Mouse (Mus musculus): ENCODE measurements around the gene Adgra3. TPM values are rescaled to one million over a fixed set of nuclear protein-coding genes. Genes with fewer than 3 reads are reported as not detected.

Gene Adgra3
- polyA plus RNA-seq, 1 experiment from 2014 or later, result 9.8 TPM

DNA sequence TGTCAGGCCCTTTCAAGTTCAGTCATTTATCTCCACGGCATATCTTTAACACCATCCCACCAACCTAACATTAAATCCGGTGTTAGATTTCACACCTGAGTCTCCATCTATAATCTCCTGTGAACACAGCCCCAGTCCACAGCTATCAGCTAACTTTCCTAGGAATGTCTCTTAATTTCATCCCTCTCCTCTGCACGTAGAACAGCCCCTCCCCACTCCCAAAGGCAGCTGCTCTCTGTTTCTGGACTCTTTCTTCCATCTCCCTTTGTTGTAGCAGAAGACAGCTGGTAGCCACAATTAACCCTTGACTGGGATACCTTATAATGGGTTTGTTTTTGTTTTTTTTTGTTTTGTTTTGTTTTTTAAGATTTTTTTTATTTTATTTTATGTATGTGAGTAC, 8.8 kb downstream of the Adgra3 start:
- Histone ChIP-seq H3K4me3 (ENCODE audit: low read length) (no peak overlapping the region), H3K9me3 (replicated peaks; ENCODE audit: control insufficient read depth, low read length) (no peaks in the 10 kb centered on the region), H3K4me2 (ENCODE audit: low read depth, low read length) (no peak overlapping the region), H3K9ac (ENCODE audit: low read length) (no peak overlapping the region), H3K4me1 (ENCODE audit: control insufficient read depth, insufficient read depth, low read length) (peaks cover 46% of the 10 kb centered on the region), H3K27ac (ENCODE audit: low read length) (no peak overlapping the region), H3K27me3 (ENCODE audit: control insufficient read depth, insufficient read depth, low read length) (no peaks in the 10 kb centered on the region), H3K36me3 (ENCODE audit: control insufficient read depth, insufficient read depth) (no peaks in the 10 kb centered on the region)
- no peak for ATAC-seq (replicated peaks; ENCODE audit: extremely low read depth, insufficient read depth, low FRiP score)
- 48% methylated on average over 3 of the region's 3 CpGs for WGBS

DNA sequence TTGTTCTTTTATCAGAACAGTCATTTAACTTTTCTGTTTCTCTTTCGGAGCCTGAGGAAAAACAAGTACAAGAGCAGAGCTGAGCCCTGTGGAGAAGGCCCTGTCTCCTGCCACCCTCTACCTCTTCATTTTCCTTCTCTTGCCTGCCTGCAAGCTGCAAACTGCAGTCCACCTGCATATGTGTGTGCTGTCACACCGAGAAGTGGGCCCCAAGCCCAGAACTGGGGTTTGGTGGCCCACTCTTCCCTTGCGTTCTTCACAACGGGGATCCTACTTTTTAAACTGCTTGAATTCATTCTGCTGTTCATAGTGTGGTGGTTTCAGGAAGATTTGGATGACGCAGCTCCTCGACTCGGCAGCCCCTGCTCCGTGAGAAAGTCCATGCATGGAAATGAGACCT, 9.3 kb downstream of the Adgra3 start:
- H3K27ac ChIP-seq (ENCODE audit: low read length), result no peak overlapping the region
- peaks cover 46% of the 10 kb centered on the region for H3K4me1 ChIP-seq (ENCODE audit: control insufficient read depth, insufficient read depth, low read length)
- 77% methylated on average over 8 of the region's 8 CpGs for WGBS
- H3K9me3 ChIP-seq (replicated peaks; ENCODE audit: control insufficient read depth, low read length), result no peaks in the 10 kb centered on the region
- no peak overlapping the region for H3K4me2 ChIP-seq (ENCODE audit: low read depth, low read length)
- 0 out of 2 replicates have a peak overlapping the region, but pooled peaks have one; percentile 41 for H3K9ac ChIP-seq (ENCODE audit: low read length)
- no peak overlapping the region for H3K4me3 ChIP-seq (ENCODE audit: low read length)
- no peaks in the 10 kb centered on the region for H3K36me3 ChIP-seq (ENCODE audit: control insufficient read depth, insufficient read depth)
- H3K27me3 ChIP-seq (ENCODE audit: control insufficient read depth, insufficient read depth, low read length), result no peaks in the 10 kb centered on the region
- ATAC-seq (replicated peaks; ENCODE audit: extremely low read depth, insufficient read depth, low FRiP score), result no peak

DNA sequence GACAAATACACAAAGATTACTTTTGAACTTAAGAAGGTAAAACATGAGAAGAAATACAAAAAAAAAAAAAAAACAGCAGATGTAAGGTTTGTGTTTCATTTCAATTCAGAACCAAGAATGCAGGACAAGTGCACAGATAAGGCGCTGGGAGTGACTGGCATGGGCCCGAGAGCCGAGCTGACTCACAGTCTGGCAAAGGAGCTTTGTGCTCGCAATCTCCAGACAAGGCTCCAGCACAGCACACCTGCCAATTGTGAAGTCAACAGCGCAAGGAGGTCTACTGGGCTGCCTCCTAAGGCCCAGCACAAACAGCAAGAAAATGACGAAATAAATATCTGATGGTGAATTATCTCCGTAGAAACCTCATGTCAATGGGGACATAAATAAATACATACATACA, 9.8 kb downstream of the Adgra3 start:
- no peak overlapping the region for H3K4me3 ChIP-seq (ENCODE audit: low read length)
- no peak overlapping the region for H3K27ac ChIP-seq (ENCODE audit: low read length)
- no peaks in the 10 kb centered on the region for H3K9me3 ChIP-seq (replicated peaks; ENCODE audit: control insufficient read depth, low read length)
- H3K4me2 ChIP-seq (ENCODE audit: low read depth, low read length), result no peak overlapping the region
- no peak overlapping the region for H3K9ac ChIP-seq (ENCODE audit: low read length)
- no peaks in the 10 kb centered on the region for H3K36me3 ChIP-seq (ENCODE audit: control insufficient read depth, insufficient read depth)
- WGBS, result 29% methylated on average over 7 of the region's 7 CpGs
- no peaks in the 10 kb centered on the region for H3K27me3 ChIP-seq (ENCODE audit: control insufficient read depth, insufficient read depth, low read length)
- peaks cover 42% of the 10 kb centered on the region for H3K4me1 ChIP-seq (ENCODE audit: control insufficient read depth, insufficient read depth, low read length)
- peak; percentile 83 for ATAC-seq (replicated peaks; ENCODE audit: extremely low read depth, insufficient read depth, low FRiP score)

DNA sequence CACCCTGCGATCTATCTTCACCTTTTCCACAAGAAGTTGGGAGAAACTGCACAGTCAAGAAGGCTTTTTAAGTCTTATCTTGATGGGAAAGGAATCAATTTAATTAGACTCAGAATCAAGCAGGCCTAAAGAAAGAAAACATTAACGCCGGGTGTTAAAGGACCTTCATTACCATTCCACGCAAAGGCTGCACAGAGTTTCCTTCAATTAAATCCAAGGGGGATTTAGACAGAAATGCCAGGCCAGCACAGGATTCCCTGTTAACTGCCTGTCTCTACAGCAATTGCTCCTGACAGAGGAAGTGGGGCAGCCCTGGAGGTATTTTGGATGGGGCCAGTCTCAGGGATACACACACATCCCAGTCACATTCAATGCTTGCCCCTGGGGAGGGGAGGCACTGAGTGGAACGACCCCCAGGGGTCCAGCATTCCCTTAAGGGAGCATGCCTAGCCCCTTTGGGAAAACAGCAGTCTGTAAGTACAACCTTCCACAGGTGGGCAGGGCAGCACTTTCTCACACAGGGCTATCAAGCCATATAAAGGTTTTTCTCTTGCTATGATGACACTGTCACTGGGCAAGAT, 10.4 kb downstream of the Adgra3 start:
- H3K9ac ChIP-seq (ENCODE audit: low read length), result no peak overlapping the region
- ATAC-seq (replicated peaks; ENCODE audit: extremely low read depth, insufficient read depth, low FRiP score), result no peak
- peaks cover 42% of the 10 kb centered on the region for H3K4me1 ChIP-seq (ENCODE audit: control insufficient read depth, insufficient read depth, low read length)
- H3K27ac ChIP-seq (ENCODE audit: low read length), result 0 out of 2 replicates have a peak overlapping the region, but pooled peaks have one; percentile 30
- H3K4me3 ChIP-seq (ENCODE audit: low read length), result no peak overlapping the region
- H3K9me3 ChIP-seq (replicated peaks; ENCODE audit: control insufficient read depth, low read length), result no peaks in the 10 kb centered on the region
- H3K27me3 ChIP-seq (ENCODE audit: control insufficient read depth, insufficient read depth, low read length), result no peaks in the 10 kb centered on the region
- H3K4me2 ChIP-seq (ENCODE audit: low read depth, low read length), result no peak overlapping the region
- 58% methylated on average over 5 of the region's 5 CpGs for WGBS
- no peaks in the 10 kb centered on the region for H3K36me3 ChIP-seq (ENCODE audit: control insufficient read depth, insufficient read depth)

DNA sequence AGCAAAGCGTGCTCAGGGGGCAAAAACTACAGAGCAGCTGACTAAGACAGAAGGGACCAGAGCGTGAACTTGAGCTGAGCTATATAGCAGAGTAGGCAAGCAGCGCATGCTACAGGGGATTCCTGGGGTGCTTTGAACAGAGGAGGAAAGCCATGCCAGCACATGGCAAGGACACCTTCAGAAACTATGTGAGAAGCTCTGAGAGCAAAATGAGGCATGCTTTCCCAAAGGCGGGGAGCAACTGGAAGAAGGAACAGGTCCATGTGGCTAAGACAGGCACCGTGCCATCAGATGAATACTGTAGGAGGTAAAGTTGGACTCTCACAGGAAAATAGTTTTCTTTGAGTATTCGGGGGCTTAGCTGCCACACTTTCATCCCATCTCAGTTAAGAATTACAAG, 13.6 kb downstream of the Adgra3 start:
- WGBS, result 81% methylated on average over 6 of the region's 6 CpGs
- Histone ChIP-seq H3K9me3 (replicated peaks; ENCODE audit: control insufficient read depth, low read length) (no peaks in the 10 kb centered on the region), H3K9ac (ENCODE audit: low read length) (no peak overlapping the region)

DNA sequence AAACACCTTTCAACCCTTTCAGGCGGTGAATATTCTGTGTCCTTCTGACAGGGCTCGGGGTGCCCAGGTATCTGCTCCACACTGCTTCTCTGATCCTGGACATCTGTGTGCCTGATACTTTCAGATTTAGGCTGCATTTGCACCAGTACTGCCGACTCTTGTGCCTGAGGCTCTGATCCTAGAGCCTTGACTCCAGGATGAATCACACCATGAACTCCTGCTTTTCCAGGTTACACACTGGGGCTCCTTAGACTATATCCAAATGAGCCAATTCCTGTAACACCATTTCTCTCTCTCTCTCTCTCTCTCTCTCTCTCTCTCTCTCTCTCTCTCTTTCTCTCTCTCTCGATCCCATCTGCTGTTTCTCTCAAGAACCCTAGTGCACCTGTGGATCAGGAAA, 15.1 kb downstream of the Adgra3 start:
- WGBS, result 84% methylated on average over 4 of the region's 4 CpGs
- peaks cover 35% of the 10 kb centered on the region for H3K4me1 ChIP-seq (ENCODE audit: control insufficient read depth, insufficient read depth, low read length)
- no peak overlapping the region for H3K27ac ChIP-seq (ENCODE audit: low read length)
- no peak overlapping the region for H3K4me2 ChIP-seq (ENCODE audit: low read depth, low read length)
- no peak for ATAC-seq (replicated peaks; ENCODE audit: extremely low read depth, insufficient read depth, low FRiP score)
- H3K36me3 ChIP-seq (ENCODE audit: control insufficient read depth, insufficient read depth), result no peaks in the 10 kb centered on the region
- no peaks in the 10 kb centered on the region for H3K27me3 ChIP-seq (ENCODE audit: control insufficient read depth, insufficient read depth, low read length)
- H3K4me3 ChIP-seq (ENCODE audit: low read length), result no peak overlapping the region
- no peaks in the 10 kb centered on the region for H3K9me3 ChIP-seq (replicated peaks; ENCODE audit: control insufficient read depth, low read length)
- H3K9ac ChIP-seq (ENCODE audit: low read length), result no peak overlapping the region

More for the DNA sequence above, 13.6 kb downstream of the Adgra3 start:
- H3K4me3 ChIP-seq (ENCODE audit: low read length), result no peak overlapping the region
- H3K4me2 ChIP-seq (ENCODE audit: low read depth, low read length), result no peak overlapping the region
- peaks cover 38% of the 10 kb centered on the region for H3K4me1 ChIP-seq (ENCODE audit: control insufficient read depth, insufficient read depth, low read length)
- no peaks in the 10 kb centered on the region for H3K36me3 ChIP-seq (ENCODE audit: control insufficient read depth, insufficient read depth)
- no peak overlapping the region for H3K27ac ChIP-seq (ENCODE audit: low read length)
- no peak for ATAC-seq (replicated peaks; ENCODE audit: extremely low read depth, insufficient read depth, low FRiP score)
- no peaks in the 10 kb centered on the region for H3K27me3 ChIP-seq (ENCODE audit: control insufficient read depth, insufficient read depth, low read length)

DNA sequence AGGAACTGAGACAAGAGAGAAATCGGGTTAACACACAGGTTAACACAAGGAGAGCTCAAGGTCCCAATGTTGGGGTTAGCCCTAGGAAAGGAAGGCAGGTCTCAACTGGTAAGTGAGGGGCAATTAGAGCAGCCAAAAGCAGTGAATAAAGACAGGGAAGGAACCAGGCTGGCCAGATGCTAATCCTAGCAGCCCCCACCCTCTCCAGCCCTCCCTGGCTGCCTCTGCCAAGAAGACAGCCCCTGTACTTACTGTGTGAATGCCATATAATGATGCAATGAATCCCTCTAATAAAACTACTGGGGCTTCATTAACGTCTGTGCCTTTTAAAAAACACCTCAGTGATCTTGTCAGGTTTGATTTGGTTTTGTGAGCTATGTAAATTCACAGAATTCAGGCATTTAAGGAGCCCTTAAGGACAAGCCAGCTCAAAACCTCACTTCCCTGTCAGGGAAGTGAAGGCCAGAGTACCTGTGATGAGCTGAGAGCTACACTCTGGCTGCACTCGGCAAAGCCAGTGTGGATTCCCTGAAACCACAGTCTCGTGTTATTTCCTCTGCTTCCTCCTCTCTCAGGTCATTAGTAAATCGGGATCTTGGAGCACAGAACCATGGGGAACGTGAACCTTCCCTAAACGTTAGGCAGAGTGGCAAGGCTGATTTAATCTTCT, 16.4 kb downstream of the Adgra3 start:
- ATAC-seq (replicated peaks; ENCODE audit: extremely low read depth, insufficient read depth, low FRiP score), result no peak
- WGBS, result 49% methylated on average over 7 of the region's 7 CpGs
- Histone ChIP-seq H3K9me3 (replicated peaks; ENCODE audit: control insufficient read depth, low read length) (no peaks in the 10 kb centered on the region), H3K27me3 (ENCODE audit: control insufficient read depth, insufficient read depth, low read length) (no peaks in the 10 kb centered on the region), H3K4me2 (ENCODE audit: low read depth, low read length) (no peak overlapping the region), H3K36me3 (ENCODE audit: control insufficient read depth, insufficient read depth) (no peaks in the 10 kb centered on the region), H3K27ac (ENCODE audit: low read length) (no peak overlapping the region), H3K4me3 (ENCODE audit: low read length) (no peak overlapping the region), H3K4me1 (ENCODE audit: control insufficient read depth, insufficient read depth, low read length) (peaks cover 41% of the 10 kb centered on the region), H3K9ac (ENCODE audit: low read length) (no peak overlapping the region)

DNA sequence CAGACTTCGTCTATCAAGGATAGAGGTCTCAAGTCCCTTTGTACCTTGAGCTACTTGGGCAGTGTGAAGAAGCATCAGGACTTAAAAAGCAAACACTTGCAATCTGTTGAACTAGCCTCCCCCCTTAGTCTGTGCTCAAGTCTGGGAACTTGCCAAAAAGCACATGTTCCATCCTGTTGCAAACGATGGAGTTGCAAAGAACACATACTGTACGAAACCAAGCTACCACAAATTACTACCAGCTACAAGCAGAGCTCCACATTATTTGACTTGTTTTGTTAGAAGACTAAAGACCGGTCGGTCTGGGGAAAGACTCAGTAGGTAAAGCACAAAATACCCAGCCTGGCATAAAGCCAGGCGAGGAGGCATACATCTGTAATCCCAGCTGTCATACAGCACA, 19.3 kb downstream of the Adgra3 start:
- Histone ChIP-seq H3K36me3 (ENCODE audit: control insufficient read depth, insufficient read depth) (no peaks in the 10 kb centered on the region), H3K4me1 (ENCODE audit: control insufficient read depth, insufficient read depth, low read length) (peaks cover 49% of the 10 kb centered on the region), H3K27ac (ENCODE audit: low read length) (no peak overlapping the region), H3K9ac (ENCODE audit: low read length) (no peak overlapping the region), H3K4me3 (ENCODE audit: low read length) (no peak overlapping the region), H3K27me3 (ENCODE audit: control insufficient read depth, insufficient read depth, low read length) (no peaks in the 10 kb centered on the region), H3K4me2 (ENCODE audit: low read depth, low read length) (no peak overlapping the region), H3K9me3 (replicated peaks; ENCODE audit: control insufficient read depth, low read length) (no peaks in the 10 kb centered on the region)
- ATAC-seq (replicated peaks; ENCODE audit: extremely low read depth, insufficient read depth, low FRiP score), result no peak
- 67% methylated on average over 6 of the region's 6 CpGs for WGBS

DNA sequence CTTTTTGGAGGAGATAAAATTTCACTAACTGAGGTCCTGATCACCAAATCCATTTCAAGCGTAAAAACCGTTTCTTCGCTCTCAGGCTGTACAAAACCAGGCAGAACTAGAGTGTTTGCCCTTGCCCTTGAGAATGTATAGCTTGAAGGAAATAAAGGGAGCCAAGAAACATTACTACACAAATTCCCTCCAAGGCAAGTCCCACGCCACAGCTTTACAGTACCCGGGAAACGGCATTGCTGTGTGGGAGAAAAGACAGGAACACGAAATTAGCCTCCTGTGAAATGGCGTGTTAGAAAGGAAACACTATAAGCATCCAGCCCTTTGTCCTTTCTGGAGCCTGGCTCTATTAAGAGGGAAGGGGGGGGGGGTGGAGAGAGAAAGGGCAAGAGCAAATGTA, 21.1 kb downstream of the Adgra3 start:
- Histone ChIP-seq H3K27me3 (ENCODE audit: control insufficient read depth, insufficient read depth, low read length) (no peaks in the 10 kb centered on the region), H3K9ac (ENCODE audit: low read length) (no peak overlapping the region), H3K9me3 (replicated peaks; ENCODE audit: control insufficient read depth, low read length) (no peaks in the 10 kb centered on the region), H3K36me3 (ENCODE audit: control insufficient read depth, insufficient read depth) (no peaks in the 10 kb centered on the region), H3K4me2 (ENCODE audit: low read depth, low read length) (no peak overlapping the region), H3K4me1 (ENCODE audit: control insufficient read depth, insufficient read depth, low read length) (peaks cover 60% of the 10 kb centered on the region), H3K27ac (ENCODE audit: low read length) (no peak overlapping the region), H3K4me3 (ENCODE audit: low read length) (no peak overlapping the region)
- ATAC-seq (replicated peaks; ENCODE audit: extremely low read depth, insufficient read depth, low FRiP score), result no peak
- WGBS, result 61% methylated on average over 8 of the region's 8 CpGs
